Mouse (Mus musculus): ENCODE data around the gene Hpca. TPM values are rescaled to one million over a fixed set of nuclear protein-coding genes. Genes with fewer than 3 reads are reported as not detected.

Hpca gene
- total and polyA plus RNA-seq, 2 experiments from 2014 or later: 0.16 TPM; not detected in 1

DNA sequence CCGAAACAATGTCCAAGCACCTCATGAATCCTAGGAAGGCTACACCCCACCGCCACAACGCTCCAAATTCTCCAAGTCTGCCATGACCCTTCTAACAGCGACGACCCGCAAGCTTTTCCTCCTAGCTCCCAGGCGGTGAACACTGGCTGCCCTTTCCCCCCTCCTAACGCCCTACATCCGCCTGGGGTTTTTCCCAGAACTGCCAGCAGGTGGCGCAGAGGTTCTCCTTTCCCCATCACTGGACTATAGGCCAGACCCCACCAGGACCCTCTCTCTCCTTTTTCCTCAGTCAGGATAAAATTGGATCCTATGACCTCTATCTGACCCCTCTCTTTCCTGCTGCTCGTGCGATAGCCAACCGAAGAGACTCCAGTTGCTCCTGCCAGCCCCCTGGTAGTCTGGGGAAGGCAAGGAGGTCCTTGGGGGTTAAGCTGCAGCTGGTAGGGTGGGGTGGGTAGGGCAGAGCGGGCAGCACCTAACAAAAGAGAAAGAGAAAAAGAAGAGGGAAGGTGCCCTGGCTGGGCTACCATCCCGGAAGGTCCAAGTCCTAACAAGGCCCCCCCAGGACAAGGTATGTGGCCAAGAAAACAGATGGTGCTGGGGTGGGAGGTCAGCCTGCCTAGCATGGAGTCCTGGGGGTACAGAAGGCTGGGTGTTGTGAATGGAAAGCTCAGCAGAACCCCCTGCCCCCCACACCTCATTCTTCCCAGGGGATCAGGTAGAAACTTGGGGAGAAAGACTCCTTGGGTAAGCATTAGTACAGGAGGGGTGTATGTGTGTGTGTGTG is 13.2 kb upstream of the Hpca start:
- WGBS: 11% methylated on average over 15 of the region's 15 CpGs
- no peak overlapping the region for H3K9ac ChIP-seq (replicated peaks; ENCODE audit: low read depth, low read length)
- no peak for TF ChIP-seq EP300 (IDR thresholded peaks at IDR 0.05; ENCODE audit: low read depth)
- peak; percentile 84 for TF ChIP-seq CTCF (IDR thresholded peaks at IDR 0.05; ENCODE audit: low read depth)
- H3K4me2 ChIP-seq (ENCODE audit: low read depth, low read length): peak overlapping the region; percentile 49
- H3K27ac ChIP-seq (ENCODE audit: low read depth): no peak overlapping the region
- H3K27me3 ChIP-seq (ENCODE audit: control insufficient read depth, insufficient read depth, low read length): peaks cover 16% of the 10 kb centered on the region
- H3K4me3 ChIP-seq (ENCODE audit: low read depth, low read length): 0 out of 2 replicates have a peak overlapping the region, but pooled peaks have one; percentile 11
- peaks cover 10% of the 10 kb centered on the region; the same call in 1 of the 2 replicates for H3K4me1 ChIP-seq (ENCODE audit: control insufficient read depth, insufficient read depth)
- DNase-seq (ENCODE audit: low spot score): peak; percentile 65
- no peaks in the 10 kb centered on the region; the same call in 1 of the 2 replicates for H3K36me3 ChIP-seq (replicated peaks; ENCODE audit: control insufficient read depth, insufficient read depth, low read length)
- ATAC-seq (ENCODE audit: insufficient read depth, low read depth): 0 out of 2 replicates have a peak, but pooled peaks have one; percentile 34
- H3K9me3 ChIP-seq (replicated peaks; ENCODE audit: control insufficient read depth, low read length): no peaks in the 10 kb centered on the region

DNA sequence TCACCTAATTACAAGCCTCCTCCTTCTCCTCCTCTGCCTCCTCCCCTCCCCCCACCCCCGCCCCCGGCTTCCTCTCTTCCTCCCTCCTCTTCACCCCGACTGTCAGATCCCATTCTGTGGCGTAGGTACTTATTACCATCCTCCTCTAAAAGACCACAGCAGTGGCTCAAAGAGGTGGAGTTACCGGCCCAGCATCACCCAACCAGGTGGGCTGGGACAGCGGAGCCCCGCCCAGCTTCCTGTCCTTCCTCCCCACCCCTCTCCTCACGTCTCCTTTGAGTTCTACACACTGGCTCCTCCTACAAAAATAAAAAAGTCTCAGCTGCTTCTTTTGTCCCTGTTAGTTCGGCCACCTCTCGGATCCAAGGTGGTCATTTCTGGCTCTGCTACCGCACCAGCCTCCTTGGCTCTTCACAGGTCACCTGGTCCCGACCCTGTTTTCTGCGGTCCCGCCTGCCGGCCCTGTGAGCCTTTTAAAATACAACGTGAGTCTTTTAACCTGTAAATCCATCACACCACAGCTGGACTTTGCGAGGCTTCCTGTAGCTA is 9.0 kb upstream of the Hpca start:
- Histone ChIP-seq H3K4me2 (ENCODE audit: low read depth, low read length) (peak overlapping the region; percentile 28; the same call in 1 of the 2 replicates), H3K36me3 (replicated peaks; ENCODE audit: control insufficient read depth, insufficient read depth, low read length) (no peaks in the 10 kb centered on the region), H3K27ac (ENCODE audit: low read depth) (no peak overlapping the region), H3K4me3 (ENCODE audit: low read depth, low read length) (peak overlapping the region; percentile 11; the same call in 1 of the 2 replicates), H3K4me1 (ENCODE audit: control insufficient read depth, insufficient read depth) (0 out of 2 replicates have a peak, but pooled peaks cover 3% of the 10 kb centered on the region), H3K27me3 (ENCODE audit: control insufficient read depth, insufficient read depth, low read length) (peaks cover 18% of the 10 kb centered on the region), H3K9me3 (replicated peaks; ENCODE audit: control insufficient read depth, low read length) (no peaks in the 10 kb centered on the region), H3K9ac (replicated peaks; ENCODE audit: low read depth, low read length) (no peak overlapping the region)
- DNase-seq (ENCODE audit: low spot score) (no peak), ATAC-seq (ENCODE audit: insufficient read depth, low read depth) (no peak)
- WGBS: 5% methylated on average over 16 of the region's 17 CpGs
- TF ChIP-seq EP300 (IDR thresholded peaks at IDR 0.05; ENCODE audit: low read depth) (no peak), CTCF (IDR thresholded peaks at IDR 0.05; ENCODE audit: low read depth) (no peak)

DNA sequence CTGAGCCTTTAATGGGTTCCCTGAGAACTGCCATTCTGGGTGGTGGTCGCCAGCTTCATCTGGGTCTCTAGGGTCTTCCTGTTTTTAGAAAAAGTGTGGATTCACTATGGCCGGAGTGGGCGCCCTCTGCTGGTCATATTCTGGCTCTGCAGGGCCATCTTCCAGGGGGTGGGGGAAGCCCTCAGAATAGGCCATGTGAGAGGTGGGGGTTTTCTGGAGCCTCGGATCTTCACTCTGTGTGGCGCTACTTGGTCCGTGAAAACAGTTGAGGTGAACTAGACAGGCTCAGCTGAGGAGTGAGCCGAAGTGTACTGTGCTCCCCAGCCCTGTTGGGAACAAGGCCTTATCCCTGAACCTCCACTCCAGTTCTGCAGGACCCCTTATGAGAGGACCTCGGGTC is 8.3 kb upstream of the Hpca start:
- no peak overlapping the region for H3K27ac ChIP-seq (ENCODE audit: low read depth)
- H3K27me3 ChIP-seq (ENCODE audit: control insufficient read depth, insufficient read depth, low read length): peaks cover 25% of the 10 kb centered on the region
- ATAC-seq (ENCODE audit: insufficient read depth, low read depth) (no peak), DNase-seq (ENCODE audit: low spot score) (no peak)
- 3% methylated on average over 8 of the region's 8 CpGs for WGBS
- H3K4me3 ChIP-seq (ENCODE audit: low read depth, low read length): no peak overlapping the region
- TF ChIP-seq CTCF (IDR thresholded peaks at IDR 0.05; ENCODE audit: low read depth): peak; percentile 58
- TF ChIP-seq EP300 (IDR thresholded peaks at IDR 0.05; ENCODE audit: low read depth): no peak
- H3K4me2 ChIP-seq (ENCODE audit: low read depth, low read length): no peak overlapping the region
- H3K36me3 ChIP-seq (replicated peaks; ENCODE audit: control insufficient read depth, insufficient read depth, low read length): no peaks in the 10 kb centered on the region
- no peaks in the 10 kb centered on the region for H3K9me3 ChIP-seq (replicated peaks; ENCODE audit: control insufficient read depth, low read length)
- 0 out of 2 replicates have a peak, but pooled peaks cover 3% of the 10 kb centered on the region for H3K4me1 ChIP-seq (ENCODE audit: control insufficient read depth, insufficient read depth)
- no peak overlapping the region for H3K9ac ChIP-seq (replicated peaks; ENCODE audit: low read depth, low read length)

DNA sequence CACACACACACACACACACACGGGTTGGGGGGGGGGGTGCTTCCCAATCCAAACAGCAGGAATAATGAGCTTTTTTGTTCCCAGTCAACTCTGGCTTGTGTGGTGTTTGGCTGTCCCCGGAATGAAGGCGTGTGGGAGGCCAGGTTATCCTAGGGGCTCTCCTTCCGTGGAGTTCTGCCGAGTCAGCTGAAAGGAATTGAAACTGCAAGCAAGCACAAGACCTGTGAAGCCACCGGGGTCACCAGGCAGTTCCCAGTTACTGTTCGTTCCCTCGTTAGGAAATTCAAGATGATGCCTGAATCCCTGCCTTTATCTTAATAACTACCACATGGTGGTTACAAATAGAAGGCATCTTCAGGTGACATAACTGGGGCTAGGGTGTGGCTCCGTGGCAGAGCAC is 7.6 kb upstream of the Hpca start:
- 39% methylated on average over 9 of the region's 9 CpGs for WGBS
- H3K27me3 ChIP-seq (ENCODE audit: control insufficient read depth, insufficient read depth, low read length): peaks cover 33% of the 10 kb centered on the region

DNA sequence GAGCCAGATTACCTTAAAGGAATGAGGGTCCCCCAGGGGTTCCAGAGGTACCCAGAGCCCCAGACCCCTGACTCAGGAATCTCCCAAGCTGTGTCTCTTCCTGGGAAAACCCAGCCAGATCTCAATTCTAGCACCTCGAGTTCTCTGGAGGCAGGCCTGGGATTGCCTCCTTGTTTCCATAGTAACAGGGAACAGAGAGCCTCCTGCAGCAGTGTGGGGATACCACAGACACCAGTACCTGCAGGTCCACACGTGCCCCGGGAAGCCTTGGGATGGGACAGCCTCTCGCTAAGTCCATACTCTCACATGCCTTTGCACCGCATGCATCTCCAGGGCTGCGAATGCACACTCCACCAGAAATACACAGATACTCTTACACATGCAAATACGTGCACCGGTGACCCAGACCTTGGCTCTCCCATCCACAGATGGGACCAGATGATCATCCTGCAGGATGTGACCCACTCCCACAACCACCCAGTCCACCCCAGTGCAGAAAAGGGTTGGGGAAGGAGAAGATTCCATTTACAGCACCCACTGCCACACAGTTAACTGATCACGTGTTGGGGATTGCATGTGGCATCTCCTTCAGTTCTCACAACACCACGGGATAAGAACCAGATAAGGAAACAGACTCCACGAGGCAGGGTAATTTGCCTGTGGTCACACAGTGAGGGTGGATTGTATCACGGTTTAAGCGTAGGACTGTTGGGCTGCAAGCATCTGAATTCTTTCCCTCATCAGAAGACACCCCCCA is 6.9 kb upstream of the Hpca start:
- peaks cover 7% of the 10 kb centered on the region; the same call in 1 of the 2 replicates for H3K4me1 ChIP-seq (ENCODE audit: control insufficient read depth, insufficient read depth)
- no peaks in the 10 kb centered on the region for H3K9me3 ChIP-seq (replicated peaks; ENCODE audit: control insufficient read depth, low read length)
- 48% methylated on average over 13 of the region's 13 CpGs for WGBS
- DNase-seq (ENCODE audit: low spot score) (no peak), ATAC-seq (ENCODE audit: insufficient read depth, low read depth) (no peak)
- no peak overlapping the region for H3K4me3 ChIP-seq (ENCODE audit: low read depth, low read length)
- TF ChIP-seq EP300 (IDR thresholded peaks at IDR 0.05; ENCODE audit: low read depth) (no peak), CTCF (IDR thresholded peaks at IDR 0.05; ENCODE audit: low read depth) (no peak)
- H3K27ac ChIP-seq (ENCODE audit: low read depth): no peak overlapping the region
- H3K36me3 ChIP-seq (replicated peaks; ENCODE audit: control insufficient read depth, insufficient read depth, low read length): no peaks in the 10 kb centered on the region
- peaks cover 37% of the 10 kb centered on the region for H3K27me3 ChIP-seq (ENCODE audit: control insufficient read depth, insufficient read depth, low read length)
- H3K9ac ChIP-seq (replicated peaks; ENCODE audit: low read depth, low read length): no peak overlapping the region
- no peak overlapping the region for H3K4me2 ChIP-seq (ENCODE audit: low read depth, low read length)

More for the DNA sequence above, 7.6 kb upstream of the Hpca start:
- no peaks in the 10 kb centered on the region for H3K36me3 ChIP-seq (replicated peaks; ENCODE audit: control insufficient read depth, insufficient read depth, low read length)
- no peak overlapping the region for H3K4me3 ChIP-seq (ENCODE audit: low read depth, low read length)
- H3K4me2 ChIP-seq (ENCODE audit: low read depth, low read length): no peak overlapping the region
- H3K4me1 ChIP-seq (ENCODE audit: control insufficient read depth, insufficient read depth): peaks cover 7% of the 10 kb centered on the region; the same call in 1 of the 2 replicates
- TF ChIP-seq EP300 (IDR thresholded peaks at IDR 0.05; ENCODE audit: low read depth): no peak
- ATAC-seq (ENCODE audit: insufficient read depth, low read depth) (no peak), DNase-seq (ENCODE audit: low spot score) (no peak)
- H3K9me3 ChIP-seq (replicated peaks; ENCODE audit: control insufficient read depth, low read length): no peaks in the 10 kb centered on the region
- H3K9ac ChIP-seq (replicated peaks; ENCODE audit: low read depth, low read length): no peak overlapping the region
- H3K27ac ChIP-seq (ENCODE audit: low read depth): no peak overlapping the region
